Mouse (Mus musculus) lung, embryonic 16.5 days (tissue): Measurements from ENCODE around the gene Cda. TPM values are rescaled to one million over a fixed set of nuclear protein-coding genes. Genes with fewer than 3 reads are reported as not detected.
A peak's percentile ranks its signal among the peaks of the same experiment; 100 is the strongest.

Experiments
- ATAC-seq: fragments of 200-750 bp; cut with Nextera tagmentation; 2 replicates; pipeline ENCODE4 v1.8.0; 2017; ENCODE audit warnings: low read depth, mild to moderate bottlenecking, moderate library complexity
- H3K27ac ChIP-seq: fragments of 300-500 bp; sonication (generic); 2 replicates; pipeline ENCODE4 v1.5.1; 2014; ENCODE audit warnings: mild to moderate bottlenecking, control low read depth, low read length
- H3K27me3 ChIP-seq: fragments of 300-500 bp; sonication (generic); 2 replicates; pipeline ENCODE4 v1.6.1; 2014; ENCODE audit warnings: low read depth, low read length, mixed read lengths; ENCODE audit not compliant: control insufficient read depth, insufficient read depth
- H3K36me3 ChIP-seq: fragments of 300-500 bp; sonication (generic); 2 replicates; pipeline ENCODE4 v1.6.1; 2014; ENCODE audit warnings: low read length; ENCODE audit not compliant: control insufficient read depth, insufficient read depth
- H3K4me1 ChIP-seq: fragments of 300-500 bp; sonication (generic); replicated peaks from 2 replicates; pipeline ENCODE4 v1.6.1; 2014; ENCODE audit warnings: low read length, mixed read lengths; ENCODE audit not compliant: control insufficient read depth, insufficient read depth
- H3K4me2 ChIP-seq: fragments of 300-500 bp; sonication (generic); 2 replicates; pipeline ENCODE4 v1.6.1; 2014; ENCODE audit warnings: low read depth, low read length, control low read depth
- H3K4me3 ChIP-seq: fragments of 300-500 bp; sonication (generic); 2 replicates; pipeline ENCODE4 v1.5.1; 2014; ENCODE audit warnings: mild to moderate bottlenecking, low read length, control low read depth
- H3K9ac ChIP-seq: fragments of 300-500 bp; sonication (generic); 2 replicates; pipeline ENCODE4 v1.6.1; 2014; ENCODE audit warnings: low read length, control low read depth
- H3K9me3 ChIP-seq: fragments of 300-500 bp; sonication (generic); 2 replicates; pipeline ENCODE4 v1.6.1; 2016; ENCODE audit warnings: low read length; ENCODE audit not compliant: control insufficient read depth
- WGBS: fragments of 180-500 bp; shearing (Covaris S2); extraction: QIAGEN DNeasy Blood & Tissue Kit; methylation state at CpG from one replicate; pipeline ENCODE4 v1.1.7; 2014; 5-methylcytosine and 5-hydroxymethylcytosine counted together
- polyA plus RNA-seq: library from polyadenylated mRNA; unstranded; fragments of >200 nt; fragmentation: Nextera tagmentation; extraction: Ambion mirVana; gene quantifications from 2 replicates; pipeline ENCODE4 v1.2.1, GENCODE M21; 2015

Cda gene
- polyA plus RNA-seq, 1 experiment from 2014 or later: 22.8 TPM

- no peak overlapping the region for H3K4me3 ChIP-seq
- no peaks in the 10 kb centered on the region for H3K4me1 ChIP-seq
- no peak for ATAC-seq
- no peak overlapping the region for H3K27ac ChIP-seq
- H3K9ac ChIP-seq: no peak overlapping the region
- no peak overlapping the region for H3K4me2 ChIP-seq
- no peaks in the 10 kb centered on the region for H3K9me3 ChIP-seq
- no peaks in the 10 kb centered on the region for H3K27me3 ChIP-seq
- H3K36me3 ChIP-seq: no peaks in the 10 kb centered on the region
- WGBS: 74% methylated on average over 3 of the region's 3 CpGs
These were observed 7.3 kb upstream of the Cda start for GRCm38 (mm10) chr4:138375117-138375516.

GRCm38 (mm10) chr4:138370996-138371516 is 3.3 kb upstream of the Cda start:
- Histone ChIP-seq H3K27ac (no peak overlapping the region), H3K4me2 (no peak overlapping the region), H3K4me1 (peaks cover 9% of the 10 kb centered on the region), H3K36me3 (no peaks in the 10 kb centered on the region), H3K9me3 (no peaks in the 10 kb centered on the region), H3K27me3 (no peaks in the 10 kb centered on the region), H3K9ac (no peak overlapping the region), H3K4me3 (no peak overlapping the region)
- WGBS: 70% methylated on average over 5 of the region's 5 CpGs
- ATAC-seq: no peak

GRCm38 (mm10) chr4:138368498-138369260 is 887 bp upstream of the Cda start:
- ATAC-seq: peak; percentile 36; the same call in 1 of the 2 replicates
- WGBS: 69% methylated on average over 11 of the region's 12 CpGs

GRCm38 (mm10) chr4:138366561-138366960 is 1.2 kb downstream of the Cda start:
- Histone ChIP-seq H3K4me1 (peaks cover 9% of the 10 kb centered on the region), H3K36me3 (no peaks in the 10 kb centered on the region), H3K27ac (no peak overlapping the region), H3K27me3 (no peaks in the 10 kb centered on the region), H3K9ac (no peak overlapping the region), H3K4me2 (no peak overlapping the region), H3K4me3 (no peak overlapping the region), H3K9me3 (no peaks in the 10 kb centered on the region)
- ATAC-seq: no peak
- 70% methylated on average over 2 of the region's 2 CpGs for WGBS

More at GRCm38 (mm10) chr4:138368498-138369260, 887 bp upstream of the Cda start:
- no peak overlapping the region for H3K9ac ChIP-seq
- H3K27me3 ChIP-seq: no peaks in the 10 kb centered on the region
- no peak overlapping the region for H3K4me3 ChIP-seq
- peak overlapping the region; percentile 61 for H3K4me2 ChIP-seq
- H3K9me3 ChIP-seq: no peaks in the 10 kb centered on the region
- no peaks in the 10 kb centered on the region for H3K36me3 ChIP-seq
- peak overlapping the region; percentile 56 for H3K27ac ChIP-seq
- peaks cover 9% of the 10 kb centered on the region for H3K4me1 ChIP-seq

GRCm38 (mm10) chr4:138363511-138363910 is 4.3 kb downstream of the Cda start:
- Histone ChIP-seq H3K9me3 (no peaks in the 10 kb centered on the region), H3K4me1 (peaks cover 6% of the 10 kb centered on the region), H3K27me3 (no peaks in the 10 kb centered on the region), H3K4me2 (no peak overlapping the region), H3K36me3 (no peaks in the 10 kb centered on the region), H3K27ac (no peak overlapping the region), H3K9ac (no peak overlapping the region), H3K4me3 (no peak overlapping the region)
- no peak for ATAC-seq
- 64% methylated on average over 5 of the region's 5 CpGs for WGBS

- no peaks in the 10 kb centered on the region for H3K36me3 ChIP-seq
- H3K27me3 ChIP-seq: no peaks in the 10 kb centered on the region
- 79% methylated on average over 7 of the region's 7 CpGs for WGBS
- H3K4me2 ChIP-seq: no peak overlapping the region
- no peak overlapping the region for H3K9ac ChIP-seq
- no peak overlapping the region for H3K27ac ChIP-seq
- H3K4me1 ChIP-seq: no peaks in the 10 kb centered on the region; the same call in none of the 2 replicates
- no peak for ATAC-seq
- H3K4me3 ChIP-seq: no peak overlapping the region
- H3K9me3 ChIP-seq: no peaks in the 10 kb centered on the region
These were observed 4.9 kb downstream of the Cda start for GRCm38 (mm10) chr4:138362883-138363282.

GRCm38 (mm10) chr4:138361370-138361821 is 6.4 kb downstream of the Cda start:
- Histone ChIP-seq H3K4me2 (no peak overlapping the region), H3K27me3 (no peaks in the 10 kb centered on the region), H3K9ac (no peak overlapping the region), H3K9me3 (no peaks in the 10 kb centered on the region), H3K36me3 (no peaks in the 10 kb centered on the region), H3K4me3 (no peak overlapping the region), H3K27ac (no peak overlapping the region), H3K4me1 (no peaks in the 10 kb centered on the region)
- WGBS: 17% methylated on average over 11 of the region's 11 CpGs
- ATAC-seq: no peak

GRCm38 (mm10) chr4:138358176-138358575 is 9.6 kb downstream of the Cda start:
- no peak overlapping the region for H3K27ac ChIP-seq
- 75% methylated on average over 3 of the region's 3 CpGs for WGBS

GRCm38 (mm10) chr4:138356551-138356950 is 11.2 kb downstream of the Cda start:
- no peak for ATAC-seq
- Histone ChIP-seq H3K36me3 (no peaks in the 10 kb centered on the region), H3K9ac (no peak overlapping the region), H3K27ac (no peak overlapping the region), H3K4me2 (no peak overlapping the region), H3K9me3 (no peaks in the 10 kb centered on the region), H3K27me3 (no peaks in the 10 kb centered on the region), H3K4me3 (no peak overlapping the region), H3K4me1 (no peaks in the 10 kb centered on the region)
- WGBS: 84% methylated on average over 12 of the region's 12 CpGs

More at GRCm38 (mm10) chr4:138358176-138358575, 9.6 kb downstream of the Cda start:
- H3K4me2 ChIP-seq: no peak overlapping the region
- no peak overlapping the region for H3K4me3 ChIP-seq
- no peak for ATAC-seq
- H3K9ac ChIP-seq: no peak overlapping the region
- H3K27me3 ChIP-seq: no peaks in the 10 kb centered on the region
- H3K36me3 ChIP-seq: no peaks in the 10 kb centered on the region
- no peaks in the 10 kb centered on the region for H3K4me1 ChIP-seq
- H3K9me3 ChIP-seq: no peaks in the 10 kb centered on the region
